Mouse (Mus musculus) forebrain, embryonic 10.5 days (tissue): ENCODE results near the gene Fhit. TPM values are rescaled to one million over a fixed set of nuclear protein-coding genes. Genes with fewer than 3 reads are reported as not detected.

Experiments used
- DNase-seq: peaks from one replicate; pipeline ENCODE4 v3.0.0-alpha.2; 2017; ENCODE audit warnings: low spot score; ENCODE audit errors: extremely low spot score
- H3K27ac ChIP-seq: fragments of 300-500 bp; sonication (generic); 2 replicates; pipeline ENCODE4 v1.5.1; 2016; ENCODE audit warnings: mild to moderate bottlenecking
- H3K27me3 ChIP-seq: fragments of 300-500 bp; sonication (generic); 2 replicates; pipeline ENCODE4 v1.6.1; 2016; ENCODE audit warnings: mild to moderate bottlenecking; ENCODE audit not compliant: poor library complexity, severe bottlenecking
- H3K36me3 ChIP-seq: fragments of 300-500 bp; sonication (generic); replicated peaks from 2 replicates; pipeline ENCODE4 v1.6.1; 2016; ENCODE audit warnings: mild to moderate bottlenecking, moderate library complexity
- H3K4me1 ChIP-seq: fragments of 300-500 bp; sonication (generic); 2 replicates; pipeline ENCODE4 v1.6.1; 2016
- H3K4me3 ChIP-seq: fragments of 300-500 bp; sonication (generic); 2 replicates; pipeline ENCODE4 v1.5.1; 2016; ENCODE audit warnings: mild to moderate bottlenecking, moderate library complexity
- H3K9me3 ChIP-seq: fragments of 300-500 bp; sonication (generic); 2 replicates; pipeline ENCODE4 v1.6.1; 2016; ENCODE audit warnings: mild to moderate bottlenecking, moderate library complexity
- WGBS: fragments of 180-500 bp; shearing (Covaris S2); methylation state at CpG from one replicate; pipeline ENCODE4 v1.1.7; 2016; 5-methylcytosine and 5-hydroxymethylcytosine counted together
- polyA plus RNA-seq: library from polyadenylated mRNA; unstranded; fragments of >200 nt; fragmentation: Nextera tagmentation; extraction: Ambion mirVana; gene quantifications from 2 replicates; pipeline ENCODE4 v1.2.1, GENCODE M21; 2016

Gene Fhit
- polyA plus RNA-seq, 1 experiment from 2014 or later = 1.4 TPM

- Histone ChIP-seq H3K4me1 (peaks cover 9% of the 10 kb centered on the region), H3K4me3 (no peak overlapping the region), H3K36me3 (no peaks in the 10 kb centered on the region), H3K27ac (no peak overlapping the region), H3K27me3 (no peaks in the 10 kb centered on the region), H3K9me3 (no peaks in the 10 kb centered on the region)
- DNase-seq = no peak
Observed at GRCm38 (mm10) chr14:10647832-10648231, 514.0 kb downstream of the Fhit start.

- Histone ChIP-seq H3K27ac (no peak overlapping the region), H3K4me3 (no peak overlapping the region), H3K36me3 (no peaks in the 10 kb centered on the region), H3K9me3 (no peaks in the 10 kb centered on the region), H3K4me1 (peaks cover 9% of the 10 kb centered on the region), H3K27me3 (no peaks in the 10 kb centered on the region)
- peak; percentile 17 for DNase-seq
- WGBS = 34% methylated on average over 3 of the region's 3 CpGs
Observed at GRCm38 (mm10) chr14:10631783-10632182, 530.1 kb downstream of the Fhit start.

GRCm38 (mm10) chr14:10630831-10631360, 530.9 kb downstream of the Fhit start:
- Histone ChIP-seq H3K4me3 (no peak overlapping the region), H3K27me3 (no peaks in the 10 kb centered on the region), H3K4me1 (peaks cover 9% of the 10 kb centered on the region), H3K27ac (no peak overlapping the region), H3K36me3 (no peaks in the 10 kb centered on the region), H3K9me3 (no peaks in the 10 kb centered on the region)
- 90% methylated on average over 2 of the region's 2 CpGs for WGBS
- DNase-seq = no peak

GRCm38 (mm10) chr14:10593467-10593866, 568.4 kb downstream of the Fhit start:
- DNase-seq = no peak
- Histone ChIP-seq H3K9me3 (no peaks in the 10 kb centered on the region), H3K4me1 (no peaks in the 10 kb centered on the region), H3K4me3 (no peak overlapping the region), H3K27ac (no peak overlapping the region), H3K27me3 (no peaks in the 10 kb centered on the region), H3K36me3 (no peaks in the 10 kb centered on the region)
- 86% methylated on average over 5 of the region's 5 CpGs for WGBS

GRCm38 (mm10) chr14:10568937-10569552, 592.8 kb downstream of the Fhit start:
- no peak overlapping the region for H3K4me3 ChIP-seq
- H3K27me3 ChIP-seq = no peaks in the 10 kb centered on the region
- no peak overlapping the region for H3K27ac ChIP-seq
- no peaks in the 10 kb centered on the region for H3K4me1 ChIP-seq
- WGBS = 94% methylated on average over 3 of the region's 3 CpGs
- no peak for DNase-seq
- H3K36me3 ChIP-seq = no peaks in the 10 kb centered on the region
- no peaks in the 10 kb centered on the region for H3K9me3 ChIP-seq

- no peak overlapping the region for H3K4me3 ChIP-seq
- H3K9me3 ChIP-seq = no peaks in the 10 kb centered on the region
- 85% methylated on average over 2 of the region's 2 CpGs for WGBS
- no peaks in the 10 kb centered on the region for H3K36me3 ChIP-seq
- no peaks in the 10 kb centered on the region for H3K4me1 ChIP-seq
- H3K27me3 ChIP-seq = no peaks in the 10 kb centered on the region
- DNase-seq = no peak
- H3K27ac ChIP-seq = no peak overlapping the region
Observed at GRCm38 (mm10) chr14:10567771-10568170, 594.1 kb downstream of the Fhit start.

GRCm38 (mm10) chr14:10554755-10555154, 607.1 kb downstream of the Fhit start:
- Histone ChIP-seq H3K4me1 (peaks cover 8% of the 10 kb centered on the region; the same call in 1 of the 2 replicates), H3K36me3 (no peaks in the 10 kb centered on the region), H3K9me3 (no peaks in the 10 kb centered on the region), H3K27ac (no peak overlapping the region), H3K4me3 (no peak overlapping the region), H3K27me3 (no peaks in the 10 kb centered on the region)
- DNase-seq = no peak
- WGBS = 33% methylated on average over 6 of the region's 6 CpGs

- Histone ChIP-seq H3K4me3 (no peak overlapping the region), H3K27me3 (no peaks in the 10 kb centered on the region), H3K4me1 (no peaks in the 10 kb centered on the region), H3K36me3 (no peaks in the 10 kb centered on the region), H3K9me3 (no peaks in the 10 kb centered on the region), H3K27ac (no peak overlapping the region)
- DNase-seq = no peak
- 90% methylated on average over 2 of the region's 2 CpGs for WGBS
Observed at GRCm38 (mm10) chr14:10548632-10549031, 613.2 kb downstream of the Fhit start.

GRCm38 (mm10) chr14:10545916-10546315, 615.9 kb downstream of the Fhit start:
- WGBS = 64% methylated on average over 3 of the region's 3 CpGs
- Histone ChIP-seq H3K4me3 (no peak overlapping the region), H3K4me1 (no peaks in the 10 kb centered on the region), H3K27me3 (no peaks in the 10 kb centered on the region), H3K27ac (no peak overlapping the region), H3K9me3 (no peaks in the 10 kb centered on the region), H3K36me3 (no peaks in the 10 kb centered on the region)
- no peak for DNase-seq

- Histone ChIP-seq H3K9me3 (no peaks in the 10 kb centered on the region), H3K4me3 (no peak overlapping the region), H3K4me1 (no peaks in the 10 kb centered on the region), H3K27ac (no peak overlapping the region), H3K36me3 (no peaks in the 10 kb centered on the region), H3K27me3 (no peaks in the 10 kb centered on the region)
- WGBS = 65% methylated on average over 2 of the region's 2 CpGs
- DNase-seq = no peak
Observed at GRCm38 (mm10) chr14:10534862-10535261, 627.0 kb downstream of the Fhit start.

GRCm38 (mm10) chr14:10531748-10532500, 629.9 kb downstream of the Fhit start:
- H3K4me1 ChIP-seq = peaks cover 2% of the 10 kb centered on the region; the same call in 1 of the 2 replicates
- H3K4me3 ChIP-seq = no peak overlapping the region
- 86% methylated on average over 8 of the region's 8 CpGs for WGBS
- no peaks in the 10 kb centered on the region for H3K9me3 ChIP-seq
- H3K27ac ChIP-seq = no peak overlapping the region
- DNase-seq = no peak
- no peaks in the 10 kb centered on the region for H3K27me3 ChIP-seq
- H3K36me3 ChIP-seq = no peaks in the 10 kb centered on the region

- H3K4me3 ChIP-seq = no peak overlapping the region
- H3K27me3 ChIP-seq = no peaks in the 10 kb centered on the region
- DNase-seq = no peak
- H3K9me3 ChIP-seq = no peaks in the 10 kb centered on the region
- H3K4me1 ChIP-seq = peaks cover 8% of the 10 kb centered on the region; the same call in 1 of the 2 replicates
- H3K36me3 ChIP-seq = no peaks in the 10 kb centered on the region
- WGBS = 24% methylated on average over 2 of the region's 2 CpGs
- peak overlapping the region; percentile 51; the same call in 1 of the 2 replicates for H3K27ac ChIP-seq
Observed at GRCm38 (mm10) chr14:10526800-10527199, 635.0 kb downstream of the Fhit start.

- peaks cover 8% of the 10 kb centered on the region; the same call in 1 of the 2 replicates for H3K4me1 ChIP-seq
- no peak overlapping the region for H3K27ac ChIP-seq
- no peaks in the 10 kb centered on the region for H3K27me3 ChIP-seq
- H3K9me3 ChIP-seq = no peaks in the 10 kb centered on the region
- H3K36me3 ChIP-seq = no peaks in the 10 kb centered on the region
- DNase-seq = no peak
- H3K4me3 ChIP-seq = no peak overlapping the region
- 86% methylated on average over 4 of the region's 4 CpGs for WGBS
Observed at GRCm38 (mm10) chr14:10525786-10526185, 636.0 kb downstream of the Fhit start.
